Mouse (Mus musculus) E14TG2a.4 (cell line): ENCODE measurements around the gene Fem1b.

Experiments
- CTCF ChIP-seq: conservative IDR thresholded peaks from 2 replicates; pipeline ENCODE4 v1.5.1; 2014; ENCODE audit warnings: low read length
- NANOG ChIP-seq: IDR thresholded peaks from 2 replicates; pipeline ENCODE4 v1.6.1; 2014; ENCODE audit warnings: borderline replicate concordance, low read length, mixed read lengths
- POU5F1 ChIP-seq: IDR thresholded peaks from 2 replicates; pipeline ENCODE4 v1.6.1; 2014; ENCODE audit warnings: low read length, borderline replicate concordance

GRCm38 (mm10) chr9:62825791-62826393 is 14.2 kb upstream of the Fem1b start:
- no peak for TF ChIP-seq CTCF
- no peak for TF ChIP-seq POU5F1
- no peak for TF ChIP-seq NANOG
